Mouse (Mus musculus) liver, adult 2 months (tissue): ENCODE measurements around the gene Dhx37.

ENCODE experiments used
- CTCF ChIP-seq: fragments of 200-500 bp; IDR thresholded peaks from 2 replicates; pipeline ENCODE4 v1.5.1; 2011; ENCODE audit warnings: low read depth, low read length, control low read depth
- POLR2A ChIP-seq: fragments of 200-500 bp; IDR thresholded peaks from 2 replicates; pipeline ENCODE4 v1.6.1; 2011; ENCODE audit warnings: low read length, control low read depth; ENCODE audit not compliant: insufficient read depth; ENCODE audit errors: extremely low read depth

DNA sequence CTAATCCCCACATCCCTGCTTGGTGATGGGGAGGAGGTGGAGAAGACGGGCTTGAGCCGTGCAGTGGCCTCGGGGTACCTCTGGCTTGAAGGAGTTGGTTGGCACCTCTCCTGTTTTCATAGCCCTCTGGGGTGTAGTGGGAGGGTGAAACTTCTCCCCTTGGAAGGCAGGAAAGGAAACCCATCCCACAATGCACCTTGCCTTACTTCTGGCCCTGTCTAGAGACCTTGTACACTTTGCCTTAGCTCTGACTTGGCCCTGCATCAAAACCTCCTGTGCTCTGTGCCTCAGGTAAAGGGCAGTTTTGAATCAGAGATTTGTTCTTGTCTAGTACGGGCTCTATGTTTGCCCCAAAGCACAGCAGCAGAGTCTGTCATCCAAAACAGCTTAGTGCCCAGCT lies 36.8 kb upstream of the Dhx37 start:
- TF ChIP-seq CTCF (no peak), POLR2A (no peak)
